Comparison of ENCODE assay signal across 14 mouse cellular contexts in genomic region chr8:122246257-122247211, GRCm38 (mm10). TPM values are rescaled to one million over a fixed set of nuclear protein-coding genes. Genes with fewer than 3 reads are reported as not detected.
DNase-seq lines count a peak whose midpoint lies in the region; ATAC-seq lines count a peak whose summit lies in the region.
"Had no signal": no experiment of that assay in that cellular context is flagged by ENCODE, and none has a peak within 500 bp of the region (broad histone marks: within the 10 kb centered on the region; RNA-seq: fewer than 3 reads in every experiment).

No protein-coding gene starts in this region.

- DNase-seq in hindbrain, embryonic 11.5 days (ENCODE audit: low spot score), result peak; percentile 15
- DNase-seq in 416B (ENCODE audit: low read depth), result peak; percentile 76
- DNase-seq in embryo, embryonic 10.5 days (ENCODE audit: low spot score), result peak; percentile 30
- DNase-seq in urinary bladder, postnatal 10 days (ENCODE audit: low spot score), result no peak
- no peak for DNase-seq in adrenal gland, adult 8-10 months
- DNase-seq in right cerebral cortex, adult 2 months (ENCODE audit: low spot score in 2 of 2), result no peak
- DNase-seq: adrenal gland, postnatal 25 days; heart, postnatal 36 days had no signal

- H3K9ac ChIP-seq in hindbrain, embryonic 11.5 days (ENCODE audit: low read depth, low read length), result no peak overlapping the region
- no peak overlapping the region for H3K9ac ChIP-seq in hindbrain, embryonic 12.5 days
- H3K9ac ChIP-seq: liver, embryonic 15.5 days; midbrain, embryonic 12.5 days; neural tube, embryonic 12.5 days had no signal

- no peak for ATAC-seq in hindbrain, embryonic 11.5 days (ENCODE audit: low FRiP score)
- no peak for ATAC-seq in hindbrain, embryonic 12.5 days (ENCODE audit: low FRiP score)
- ATAC-seq in hematopoietic stem cell, adult 5-6 weeks (replicated peaks in 1 of 2; ENCODE audit: insufficient read depth in 1 of 2, low FRiP score in 2 of 2, low TSS enrichment in 1 of 2, low read depth in 1 of 2, poor library complexity in 2 of 2, severe bottlenecking in 2 of 2), result peak; percentile 52 to 55; a peak in 3 of 4 replicates
- ATAC-seq: intestine, embryonic 16.5 days had no signal

- no peak overlapping the region for H3K27ac ChIP-seq in hindbrain, embryonic 11.5 days (ENCODE audit: low read depth, low read length)
- no peak overlapping the region for H3K27ac ChIP-seq in hindbrain, embryonic 12.5 days
- H3K27ac ChIP-seq: liver, embryonic 15.5 days; midbrain, embryonic 12.5 days; neural tube, embryonic 12.5 days had no signal

- no peaks in the 10 kb centered on the region for H3K4me1 ChIP-seq in hindbrain, embryonic 11.5 days (replicated peaks; ENCODE audit: control insufficient read depth, insufficient read depth, low read length)
- peaks cover 2% of the 10 kb centered on the region; the same call in 1 of the 2 replicates for H3K4me1 ChIP-seq in hindbrain, embryonic 12.5 days
- H3K4me1 ChIP-seq: liver, embryonic 15.5 days; midbrain, embryonic 12.5 days had no signal

- no peak overlapping the region for H3K4me2 ChIP-seq in hindbrain, embryonic 11.5 days (replicated peaks; ENCODE audit: low read depth, low read length)
- H3K4me2 ChIP-seq in hindbrain, embryonic 12.5 days (replicated peaks), result no peak overlapping the region
- H3K4me2 ChIP-seq: liver, embryonic 15.5 days; midbrain, embryonic 12.5 days; neural tube, embryonic 12.5 days had no signal

- no peaks in the 10 kb centered on the region; the same call in 1 of the 2 replicates for H3K27me3 ChIP-seq in hindbrain, embryonic 11.5 days (ENCODE audit: control insufficient read depth, insufficient read depth, low read length)
- no peaks in the 10 kb centered on the region for H3K27me3 ChIP-seq in hindbrain, embryonic 12.5 days
- H3K27me3 ChIP-seq: liver, embryonic 15.5 days; midbrain, embryonic 12.5 days; neural tube, embryonic 12.5 days had no signal

- no peaks in the 10 kb centered on the region for H3K9me3 ChIP-seq in hindbrain, embryonic 11.5 days (ENCODE audit: control insufficient read depth, low read length)
- H3K9me3 ChIP-seq in hindbrain, embryonic 12.5 days (replicated peaks), result no peaks in the 10 kb centered on the region
- H3K9me3 ChIP-seq: liver, embryonic 15.5 days; midbrain, embryonic 12.5 days; neural tube, embryonic 12.5 days had no signal

- no peak overlapping the region for H3K4me3 ChIP-seq in hindbrain, embryonic 11.5 days (ENCODE audit: low read depth, low read length)
- no peak overlapping the region for H3K4me3 ChIP-seq in hindbrain, embryonic 12.5 days
- H3K4me3 ChIP-seq: liver, embryonic 15.5 days; midbrain, embryonic 12.5 days; neural tube, embryonic 12.5 days had no signal

- 43% methylated on average over 12 of the region's 12 CpGs for WGBS in hindbrain, embryonic 11.5 days
- 36% methylated on average over 12 of the region's 12 CpGs for WGBS in hindbrain, embryonic 12.5 days

- no peaks in the 10 kb centered on the region for H3K36me3 ChIP-seq in hindbrain, embryonic 11.5 days (ENCODE audit: control insufficient read depth, insufficient read depth, low read length)
- H3K36me3 ChIP-seq in hindbrain, embryonic 12.5 days, result no peaks in the 10 kb centered on the region
- H3K36me3 ChIP-seq: liver, embryonic 15.5 days; midbrain, embryonic 12.5 days; neural tube, embryonic 12.5 days had no signal

RNA-seq across cellular contexts. Expression of gene Zfpm1, which starts 35.4 kb away (rescaled TPM):
- 1.6 and 1.9 TPM in 2 replicates for polyA plus RNA-seq in hindbrain, embryonic 11.5 days (2014; fragmentation: Nextera tagmentation; extraction: Ambion mirVana)
- polyA plus RNA-seq in hindbrain, embryonic 12.5 days (2016; fragmentation: Nextera tagmentation; extraction: Ambion mirVana), result 2.5 and 3.3 TPM in 2 replicates
- 21.8 and 70.4 TPM in 2 replicates for total RNA-seq in hematopoietic stem cell, adult 5-6 weeks (2017)
- total RNA-seq in adrenal gland, adult 8-10 months (2022), result 10 to 100 TPM; 17.3 to 35.3 (median 28.0) TPM

Comparison
In these comparisons a context has a peak if more than half of its experiments do, and no peak if none do; other contexts are left out.
1. ATAC-seq: peak in hematopoietic stem cell, adult 5-6 weeks (2 of 2); none in hindbrain, embryonic 11.5 days (single experiment) and hindbrain, embryonic 12.5 days (single experiment).
2. DNase-seq: peak in hindbrain, embryonic 11.5 days (single experiment), 416B (single experiment) and embryo, embryonic 10.5 days (single experiment); none in urinary bladder, postnatal 10 days (single experiment), adrenal gland, adult 8-10 months (single experiment) and right cerebral cortex, adult 2 months (0 of 2).